Mouse (Mus musculus) hindbrain, postnatal 0 days (tissue): ENCODE measurements at regions not wholly inside any gene's neighbourhood (a gene's known extent, or its start where the extent isn't known, plus 50 kb on each side); places are given as distances from the start of the nearest gene placed in this dataset.
A peak's percentile ranks its signal among the peaks of the same experiment; 100 is the strongest.

Experiments used
- ATAC-seq: fragments of 200-750 bp; cut with Nextera tagmentation; 2 replicates; pipeline ENCODE4 v1.8.0; 2017; ENCODE audit warnings: mild to moderate bottlenecking, moderate TSS enrichment, moderate library complexity
- DNase-seq: peaks from one replicate; pipeline ENCODE4 v3.0.0-alpha.2; 2015; ENCODE audit warnings: low spot score
- H3K27ac ChIP-seq: fragments of 300-500 bp; sonication (generic); 2 replicates; pipeline ENCODE4 v1.5.1; 2014; ENCODE audit warnings: mild to moderate bottlenecking
- H3K27me3 ChIP-seq: fragments of 300-500 bp; sonication (generic); 2 replicates; pipeline ENCODE4 v1.6.1; 2014; ENCODE audit warnings: low read length, mixed read lengths; ENCODE audit not compliant: insufficient read depth
- H3K36me3 ChIP-seq: fragments of 300-500 bp; sonication (generic); 2 replicates; pipeline ENCODE4 v1.6.1; 2014; ENCODE audit warnings: low read length, mixed read lengths; ENCODE audit not compliant: insufficient read depth
- H3K4me1 ChIP-seq: fragments of 300-500 bp; sonication (generic); 2 replicates; pipeline ENCODE4 v1.6.1; 2014; ENCODE audit warnings: antibody characterized with exemption, low read length, mixed read lengths; ENCODE audit not compliant: insufficient read depth
- H3K4me2 ChIP-seq: fragments of 300-500 bp; sonication (generic); 2 replicates; pipeline ENCODE4 v1.6.1; 2014; ENCODE audit warnings: low read depth, mild to moderate bottlenecking, low read length, moderate library complexity, mixed read lengths
- H3K4me3 ChIP-seq: fragments of 300-500 bp; sonication (generic); 2 replicates; pipeline ENCODE4 v1.5.1; 2014; ENCODE audit warnings: low read length
- H3K9ac ChIP-seq: fragments of 300-500 bp; sonication (generic); replicated peaks from 2 replicates; pipeline ENCODE4 v1.6.1; 2014; ENCODE audit warnings: mild to moderate bottlenecking, low read length, moderate library complexity, mixed read lengths
- H3K9me3 ChIP-seq: fragments of 300-500 bp; sonication (generic); 2 replicates; pipeline ENCODE4 v1.6.1; 2016; ENCODE audit warnings: low read length, mixed read lengths
- CTCF ChIP-seq: IDR thresholded peaks from 2 replicates; pipeline ENCODE4 v1.5.1; 2016; ENCODE audit warnings: antibody characterized with exemption, control low read depth, low read depth
- WGBS: fragments of 180-500 bp; shearing (Covaris S2); extraction: QIAGEN DNeasy Blood & Tissue Kit; methylation state at CpG from one replicate; pipeline ENCODE4 v1.1.7; 2014; 5-methylcytosine and 5-hydroxymethylcytosine counted together

DNA sequence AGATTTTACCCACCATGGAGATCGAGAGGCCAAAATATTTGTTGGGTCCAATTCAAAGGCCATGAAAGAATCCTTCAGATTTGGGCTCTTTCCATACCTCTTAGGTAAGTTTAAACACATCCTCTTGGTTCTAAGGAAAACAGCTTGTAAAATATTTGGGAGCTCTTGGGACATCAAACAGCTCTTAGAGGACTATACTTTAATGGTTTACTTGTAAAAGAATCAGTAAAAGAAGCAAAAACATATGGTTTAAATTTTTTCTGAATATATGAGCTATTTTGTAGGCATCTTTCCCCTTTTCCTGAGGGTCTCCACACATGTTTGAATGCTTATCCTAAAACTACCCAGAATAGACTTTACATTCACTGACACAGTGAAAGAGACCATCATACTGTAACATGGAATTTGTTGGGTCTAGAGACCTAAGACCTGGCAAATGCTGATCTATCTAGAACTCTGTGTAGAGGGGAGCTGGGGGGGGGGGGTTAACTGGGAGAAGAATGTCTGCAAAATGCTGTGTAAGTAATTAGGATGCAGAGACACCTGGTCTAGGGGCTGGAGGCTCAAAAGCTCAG is 140.3 kb upstream of the Tmem72 start:
- Histone ChIP-seq H3K9me3 (no peaks in the 10 kb centered on the region), H3K36me3 (no peaks in the 10 kb centered on the region), H3K4me3 (no peak overlapping the region), H3K4me1 (no peaks in the 10 kb centered on the region), H3K27me3 (no peaks in the 10 kb centered on the region), H3K27ac (no peak overlapping the region), H3K4me2 (no peak overlapping the region), H3K9ac (no peak overlapping the region)
- WGBS: 89% methylated on average over 1 of the region's 1 CpGs
- no peak for DNase-seq
- no peak for TF ChIP-seq CTCF
- no peak for ATAC-seq

GRCm38 (mm10) chr6:116863130-116863529 is 146.4 kb upstream of the Tmem72 start:
- H3K27me3 ChIP-seq: no peaks in the 10 kb centered on the region
- H3K4me3 ChIP-seq: no peak overlapping the region
- ATAC-seq (no peak), DNase-seq (peak; percentile 29)
- no peaks in the 10 kb centered on the region for H3K9me3 ChIP-seq
- WGBS: 47% methylated on average over 2 of the region's 2 CpGs
- H3K4me1 ChIP-seq: no peaks in the 10 kb centered on the region
- H3K27ac ChIP-seq: no peak overlapping the region
- peak; percentile 51 for TF ChIP-seq CTCF
- no peak overlapping the region for H3K4me2 ChIP-seq
- no peaks in the 10 kb centered on the region for H3K36me3 ChIP-seq
- H3K9ac ChIP-seq: no peak overlapping the region

DNA sequence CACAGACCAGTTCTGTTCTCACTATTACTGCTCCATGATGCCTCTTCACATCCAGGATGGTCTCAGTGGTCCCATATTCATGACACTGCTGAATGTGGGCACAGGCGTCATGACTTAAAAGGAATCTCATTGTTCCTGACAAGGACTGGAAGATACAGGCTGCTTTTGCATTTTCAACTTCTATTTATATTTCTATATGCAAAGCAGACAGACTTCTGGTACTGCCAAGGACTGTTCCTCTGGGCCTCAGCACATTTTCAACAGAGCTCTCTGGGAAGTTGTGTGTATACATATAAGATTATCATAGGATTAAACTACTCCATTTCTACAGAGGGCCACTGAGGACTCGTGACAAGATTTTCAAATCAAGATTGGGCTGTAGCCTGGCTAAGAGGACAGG is 146.9 kb upstream of the Tmem72 start:
- H3K9me3 ChIP-seq: no peaks in the 10 kb centered on the region
- no peaks in the 10 kb centered on the region for H3K4me1 ChIP-seq
- no peak for TF ChIP-seq CTCF
- no peaks in the 10 kb centered on the region for H3K36me3 ChIP-seq
- H3K27me3 ChIP-seq: no peaks in the 10 kb centered on the region
- H3K4me2 ChIP-seq: no peak overlapping the region
- no peak overlapping the region for H3K4me3 ChIP-seq
- no peak for ATAC-seq
- H3K27ac ChIP-seq: no peak overlapping the region
- H3K9ac ChIP-seq: no peak overlapping the region
- 74% methylated on average over 2 of the region's 2 CpGs for WGBS
- no peak for DNase-seq

- no peak for TF ChIP-seq CTCF
- Histone ChIP-seq H3K4me3 (no peak overlapping the region), H3K4me1 (no peaks in the 10 kb centered on the region), H3K27ac (no peak overlapping the region), H3K36me3 (no peaks in the 10 kb centered on the region), H3K27me3 (no peaks in the 10 kb centered on the region), H3K4me2 (no peak overlapping the region), H3K9ac (no peak overlapping the region), H3K9me3 (no peaks in the 10 kb centered on the region)
- DNase-seq (peak; percentile 9), ATAC-seq (no peak)
- WGBS: 61% methylated on average over 8 of the region's 8 CpGs
Measured at GRCm38 (mm10) chr6:116893299-116893698, 176.6 kb upstream of the Tmem72 start.

GRCm38 (mm10) chr6:116894252-116894651 is 177.5 kb upstream of the Tmem72 start:
- H3K27ac ChIP-seq: no peak overlapping the region
- no peak overlapping the region for H3K4me3 ChIP-seq
- ATAC-seq: no peak
- H3K4me2 ChIP-seq: no peak overlapping the region
- no peak for TF ChIP-seq CTCF
- H3K27me3 ChIP-seq: no peaks in the 10 kb centered on the region
- H3K9ac ChIP-seq: no peak overlapping the region
- H3K4me1 ChIP-seq: no peaks in the 10 kb centered on the region
- no peaks in the 10 kb centered on the region for H3K36me3 ChIP-seq
- H3K9me3 ChIP-seq: no peaks in the 10 kb centered on the region
- DNase-seq: no peak
- WGBS: 90% methylated on average over 5 of the region's 5 CpGs

- H3K4me3 ChIP-seq: no peak overlapping the region
- H3K4me1 ChIP-seq: no peaks in the 10 kb centered on the region
- peak; percentile 93 for DNase-seq
- peak; percentile 74 for ATAC-seq
- WGBS: 22% methylated on average over 5 of the region's 5 CpGs
- no peaks in the 10 kb centered on the region for H3K36me3 ChIP-seq
- no peak for TF ChIP-seq CTCF
- H3K9me3 ChIP-seq: no peaks in the 10 kb centered on the region
- no peak overlapping the region for H3K27ac ChIP-seq
- no peak overlapping the region for H3K9ac ChIP-seq
- no peaks in the 10 kb centered on the region for H3K27me3 ChIP-seq
- no peak overlapping the region for H3K4me2 ChIP-seq
Measured at GRCm38 (mm10) chr6:116895114-116895513, 178.4 kb upstream of the Tmem72 start.

DNA sequence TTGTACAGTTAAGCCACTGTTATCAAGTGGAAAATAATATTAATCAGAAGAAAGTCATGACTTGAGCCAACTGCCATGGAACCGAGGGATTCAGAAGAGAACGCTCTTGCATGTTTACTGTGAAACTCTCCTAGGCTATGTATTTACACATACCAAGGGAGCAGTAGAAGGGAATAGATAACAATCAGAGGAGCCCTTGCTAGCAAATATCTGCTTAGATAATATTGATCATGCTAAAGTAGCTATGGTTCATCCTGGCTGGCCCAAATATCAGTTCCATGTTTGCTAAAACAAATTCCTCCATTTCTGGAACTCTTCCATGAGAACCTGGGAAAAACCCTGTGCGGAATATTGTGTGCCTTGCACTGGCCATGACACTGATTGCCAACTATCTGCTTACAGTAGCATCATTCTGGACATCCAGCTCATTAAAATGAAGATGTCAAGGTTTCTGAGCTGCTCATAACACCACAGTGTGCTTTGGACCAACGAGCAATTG is 179.5 kb upstream of the Tmem72 start:
- no peaks in the 10 kb centered on the region for H3K4me1 ChIP-seq
- DNase-seq (no peak), ATAC-seq (no peak)
- no peaks in the 10 kb centered on the region for H3K9me3 ChIP-seq
- 68% methylated on average over 4 of the region's 4 CpGs for WGBS
- H3K27ac ChIP-seq: no peak overlapping the region
- no peak for TF ChIP-seq CTCF
- H3K4me2 ChIP-seq: no peak overlapping the region
- H3K4me3 ChIP-seq: no peak overlapping the region
- H3K36me3 ChIP-seq: no peaks in the 10 kb centered on the region
- H3K9ac ChIP-seq: no peak overlapping the region
- no peaks in the 10 kb centered on the region for H3K27me3 ChIP-seq
